Mouse (Mus musculus): ENCODE results near the gene Vezt. TPM values are rescaled to one million over a fixed set of nuclear protein-coding genes. Genes with fewer than 3 reads are reported as not detected.

The Vezt gene
- polyA plus RNA-seq, 1 experiment from 2014 or later, result 29.7 TPM

- Histone ChIP-seq H3K27me3 (ENCODE audit: control insufficient read depth, insufficient read depth, low read length) (no peaks in the 10 kb centered on the region), H3K4me1 (ENCODE audit: control insufficient read depth, insufficient read depth, low read length) (no peaks in the 10 kb centered on the region), H3K27ac (ENCODE audit: low read length) (no peak overlapping the region), H3K36me3 (ENCODE audit: control insufficient read depth, insufficient read depth, low read length) (no peaks in the 10 kb centered on the region), H3K9ac (replicated peaks; ENCODE audit: low read depth, low read length) (no peak overlapping the region), H3K4me2 (replicated peaks; ENCODE audit: low read depth, low read length) (no peak overlapping the region), H3K9me3 (ENCODE audit: control insufficient read depth, low read depth, low read length) (no peaks in the 10 kb centered on the region), H3K4me3 (ENCODE audit: low read depth, low read length) (no peak overlapping the region)
- ATAC-seq (ENCODE audit: insufficient number of reproducible peaks, insufficient read depth, low FRiP score, low read depth), result no peak
- 74% methylated on average over 5 of the region's 5 CpGs for WGBS
Measured at GRCm38 (mm10) chr10:93909811-93910446, 125.7 kb downstream of the Vezt start.

- no peak for ATAC-seq (ENCODE audit: insufficient number of reproducible peaks, insufficient read depth, low FRiP score, low read depth)
- Histone ChIP-seq H3K4me2 (replicated peaks; ENCODE audit: low read depth, low read length) (no peak overlapping the region), H3K4me3 (ENCODE audit: low read depth, low read length) (no peak overlapping the region), H3K27ac (ENCODE audit: low read length) (no peak overlapping the region), H3K36me3 (ENCODE audit: control insufficient read depth, insufficient read depth, low read length) (no peaks in the 10 kb centered on the region), H3K9ac (replicated peaks; ENCODE audit: low read depth, low read length) (no peak overlapping the region), H3K9me3 (ENCODE audit: control insufficient read depth, low read depth, low read length) (no peaks in the 10 kb centered on the region), H3K4me1 (ENCODE audit: control insufficient read depth, insufficient read depth, low read length) (no peaks in the 10 kb centered on the region), H3K27me3 (ENCODE audit: control insufficient read depth, insufficient read depth, low read length) (no peaks in the 10 kb centered on the region)
- 94% methylated on average over 1 of the region's 1 CpGs for WGBS
Measured at GRCm38 (mm10) chr10:93909015-93909414, 126.6 kb downstream of the Vezt start.

GRCm38 (mm10) chr10:93908540-93908939, 127.1 kb downstream of the Vezt start:
- Histone ChIP-seq H3K9ac (replicated peaks; ENCODE audit: low read depth, low read length) (no peak overlapping the region), H3K27me3 (ENCODE audit: control insufficient read depth, insufficient read depth, low read length) (no peaks in the 10 kb centered on the region), H3K4me1 (ENCODE audit: control insufficient read depth, insufficient read depth, low read length) (no peaks in the 10 kb centered on the region), H3K9me3 (ENCODE audit: control insufficient read depth, low read depth, low read length) (no peaks in the 10 kb centered on the region), H3K36me3 (ENCODE audit: control insufficient read depth, insufficient read depth, low read length) (no peaks in the 10 kb centered on the region), H3K4me3 (ENCODE audit: low read depth, low read length) (no peak overlapping the region), H3K27ac (ENCODE audit: low read length) (no peak overlapping the region), H3K4me2 (replicated peaks; ENCODE audit: low read depth, low read length) (no peak overlapping the region)
- 88% methylated on average over 7 of the region's 7 CpGs for WGBS
- no peak for ATAC-seq (ENCODE audit: insufficient number of reproducible peaks, insufficient read depth, low FRiP score, low read depth)

- WGBS, result 63% methylated on average over 10 of the region's 10 CpGs
- H3K36me3 ChIP-seq (ENCODE audit: control insufficient read depth, insufficient read depth, low read length), result no peaks in the 10 kb centered on the region
- H3K4me2 ChIP-seq (replicated peaks; ENCODE audit: low read depth, low read length), result no peak overlapping the region
- no peaks in the 10 kb centered on the region for H3K9me3 ChIP-seq (ENCODE audit: control insufficient read depth, low read depth, low read length)
- H3K27me3 ChIP-seq (ENCODE audit: control insufficient read depth, insufficient read depth, low read length), result no peaks in the 10 kb centered on the region
- no peaks in the 10 kb centered on the region for H3K4me1 ChIP-seq (ENCODE audit: control insufficient read depth, insufficient read depth, low read length)
- H3K27ac ChIP-seq (ENCODE audit: low read length), result no peak overlapping the region
- no peak for ATAC-seq (ENCODE audit: insufficient number of reproducible peaks, insufficient read depth, low FRiP score, low read depth)
- no peak overlapping the region for H3K9ac ChIP-seq (replicated peaks; ENCODE audit: low read depth, low read length)
- H3K4me3 ChIP-seq (ENCODE audit: low read depth, low read length), result no peak overlapping the region
Measured at GRCm38 (mm10) chr10:93907376-93907775, 128.2 kb downstream of the Vezt start.

- Histone ChIP-seq H3K27ac (ENCODE audit: low read length) (no peak overlapping the region), H3K9ac (replicated peaks; ENCODE audit: low read depth, low read length) (no peak overlapping the region), H3K4me1 (ENCODE audit: control insufficient read depth, insufficient read depth, low read length) (no peaks in the 10 kb centered on the region), H3K36me3 (ENCODE audit: control insufficient read depth, insufficient read depth, low read length) (no peaks in the 10 kb centered on the region), H3K4me2 (replicated peaks; ENCODE audit: low read depth, low read length) (no peak overlapping the region), H3K9me3 (ENCODE audit: control insufficient read depth, low read depth, low read length) (no peaks in the 10 kb centered on the region), H3K4me3 (ENCODE audit: low read depth, low read length) (no peak overlapping the region), H3K27me3 (ENCODE audit: control insufficient read depth, insufficient read depth, low read length) (no peaks in the 10 kb centered on the region)
- ATAC-seq (ENCODE audit: insufficient number of reproducible peaks, insufficient read depth, low FRiP score, low read depth), result no peak
- WGBS, result 86% methylated on average over 11 of the region's 11 CpGs
Measured at GRCm38 (mm10) chr10:93899907-93900306, 135.7 kb downstream of the Vezt start.

- Histone ChIP-seq H3K27ac (ENCODE audit: low read length) (no peak overlapping the region), H3K4me3 (ENCODE audit: low read depth, low read length) (no peak overlapping the region), H3K27me3 (ENCODE audit: control insufficient read depth, insufficient read depth, low read length) (no peaks in the 10 kb centered on the region), H3K36me3 (ENCODE audit: control insufficient read depth, insufficient read depth, low read length) (no peaks in the 10 kb centered on the region), H3K9me3 (ENCODE audit: control insufficient read depth, low read depth, low read length) (no peaks in the 10 kb centered on the region), H3K4me1 (ENCODE audit: control insufficient read depth, insufficient read depth, low read length) (no peaks in the 10 kb centered on the region), H3K4me2 (replicated peaks; ENCODE audit: low read depth, low read length) (no peak overlapping the region), H3K9ac (replicated peaks; ENCODE audit: low read depth, low read length) (no peak overlapping the region)
- ATAC-seq (ENCODE audit: insufficient number of reproducible peaks, insufficient read depth, low FRiP score, low read depth), result no peak
- 50% methylated on average over 2 of the region's 2 CpGs for WGBS
Measured at GRCm38 (mm10) chr10:93899303-93899702, 136.3 kb downstream of the Vezt start.

GRCm38 (mm10) chr10:93897043-93897646, 138.5 kb downstream of the Vezt start, which contains the start of gene Metap2:
Gene Metap2, minus strand, starts transcription at chr10:93897093.
- Histone ChIP-seq H3K36me3 (ENCODE audit: control insufficient read depth, insufficient read depth, low read length) (no peaks in the 10 kb centered on the region), H3K9ac (replicated peaks; ENCODE audit: low read depth, low read length) (no peak within 1 kb of the TSS), H3K9me3 (ENCODE audit: control insufficient read depth, low read depth, low read length) (no peaks in the 10 kb centered on the region), H3K27ac (ENCODE audit: low read length) (no peak within 1 kb of the TSS), H3K4me3 (ENCODE audit: low read depth, low read length) (no peak within 1 kb of the TSS), H3K27me3 (ENCODE audit: control insufficient read depth, insufficient read depth, low read length) (no peaks in the 10 kb centered on the region), H3K4me2 (replicated peaks; ENCODE audit: low read depth, low read length) (no peak within 1 kb of the TSS), H3K4me1 (ENCODE audit: control insufficient read depth, insufficient read depth, low read length) (no peaks in the 10 kb centered on the region)
- no peak for ATAC-seq (ENCODE audit: insufficient number of reproducible peaks, insufficient read depth, low FRiP score, low read depth)
- 68% methylated on average over 7 of the region's 7 CpGs for WGBS

GRCm38 (mm10) chr10:93892551-93892950, 143.1 kb downstream of the Vezt start:
- Histone ChIP-seq H3K27me3 (ENCODE audit: control insufficient read depth, insufficient read depth, low read length) (no peaks in the 10 kb centered on the region), H3K27ac (ENCODE audit: low read length) (no peak overlapping the region), H3K9ac (replicated peaks; ENCODE audit: low read depth, low read length) (no peak overlapping the region), H3K9me3 (ENCODE audit: control insufficient read depth, low read depth, low read length) (no peaks in the 10 kb centered on the region), H3K4me2 (replicated peaks; ENCODE audit: low read depth, low read length) (no peak overlapping the region), H3K4me3 (ENCODE audit: low read depth, low read length) (no peak overlapping the region), H3K4me1 (ENCODE audit: control insufficient read depth, insufficient read depth, low read length) (peaks cover 5% of the 10 kb centered on the region; the same call in 1 of the 2 replicates), H3K36me3 (ENCODE audit: control insufficient read depth, insufficient read depth, low read length) (no peaks in the 10 kb centered on the region)
- no peak for ATAC-seq (ENCODE audit: insufficient number of reproducible peaks, insufficient read depth, low FRiP score, low read depth)
- 91% methylated on average over 4 of the region's 4 CpGs for WGBS

Measured in stomach, embryonic 14.5 days (tissue).